7 mouse cellular contexts compared by ENCODE assay signal in the genomic region with DNA sequence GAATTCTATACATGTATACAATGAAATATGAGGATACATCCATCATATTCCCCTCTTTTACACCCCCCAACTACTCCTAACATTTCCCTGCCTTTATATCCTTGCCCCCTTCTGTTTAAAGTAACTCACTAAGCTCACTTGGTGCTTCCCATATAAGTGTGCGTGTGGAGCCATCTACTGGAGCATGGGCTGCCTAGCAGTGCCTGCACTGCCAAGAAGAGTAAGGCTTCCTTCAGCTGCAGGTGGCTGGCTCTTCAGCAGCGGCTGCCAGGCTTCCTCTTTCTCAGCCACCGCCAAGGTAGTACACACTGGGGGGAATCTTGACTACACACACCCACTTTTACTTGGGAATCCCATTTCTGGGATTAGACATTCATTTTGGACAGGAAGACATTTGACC. TPM values are rescaled to one million over a fixed set of nuclear protein-coding genes. Genes with fewer than 3 reads are reported as not detected.
DNase-seq lines count a peak whose midpoint lies in the region; ATAC-seq lines count a peak whose summit lies in the region.

No protein-coding gene starts in this region.

- H3K4me2 ChIP-seq in hindbrain, embryonic 16.5 days (ENCODE audit: low read length), result no peak overlapping the region

- no peaks in the 10 kb centered on the region for H3K36me3 ChIP-seq in hindbrain, embryonic 16.5 days (ENCODE audit: control insufficient read depth, insufficient read depth, low read length)

- no peak overlapping the region for H3K4me3 ChIP-seq in hindbrain, embryonic 16.5 days (ENCODE audit: low read length)

- intact Hi-C loops in left cerebral cortex, postnatal 10 days (cut with DNase I), result loop anchor here (5.0 kb wide), 1 partner anchor 1889 kb away; no protein-coding TSS in a partner anchor

- ATAC-seq in hindbrain, embryonic 16.5 days, result peak; percentile 91
- ATAC-seq in megakaryocyte-erythroid progenitor cell, adult 5-6 weeks (replicated peaks; ENCODE audit: low FRiP score, low TSS enrichment, poor library complexity, severe bottlenecking), result peak; percentile 97

- H3K9me3 ChIP-seq in hindbrain, embryonic 16.5 days (ENCODE audit: control insufficient read depth, low read length), result no peaks in the 10 kb centered on the region

- H3K27ac ChIP-seq in hindbrain, embryonic 16.5 days (ENCODE audit: low read depth, low read length), result no peak overlapping the region

- H3K4me1 ChIP-seq in hindbrain, embryonic 16.5 days (ENCODE audit: control insufficient read depth, insufficient read depth, low read depth, low read length), result peaks cover 10% of the 10 kb centered on the region

- DNase-seq in NIH3T3 (ENCODE audit: low read depth), result peak; percentile 89
- DNase-seq in c-Kit-positive CD71-positive TER-119-negative erythroid progenitor cells, embryonic 14.5 days (ENCODE audit: low read depth), result peak; percentile 43
- DNase-seq in frontal cortex, adult 2 months (ENCODE audit: extremely low spot score in 1 of 2, low spot score in 1 of 2), result peak; percentile 60 to 86
- DNase-seq in left cerebral cortex, postnatal 10 days (ENCODE audit: extremely low spot score in 1 of 2, low spot score in 2 of 2), result peak; percentile 73 to 74
- DNase-seq in right cerebral cortex, postnatal 4 days, result peak; percentile 68

- no peaks in the 10 kb centered on the region for H3K27me3 ChIP-seq in hindbrain, embryonic 16.5 days (replicated peaks; ENCODE audit: control insufficient read depth, insufficient read depth, low read length)

- H3K9ac ChIP-seq in hindbrain, embryonic 16.5 days (ENCODE audit: low read depth, low read length), result no peak overlapping the region

- WGBS in hindbrain, embryonic 16.5 days, result 2% methylated on average over 3 of the region's 3 CpGs

RNA-seq across cellular contexts. Expression of gene Asb4, which starts 18.2 kb away (rescaled TPM):
- 0.29 and 0.40 TPM in 2 replicates for polyA plus RNA-seq in frontal cortex, adult 2 months (2012; rRNA removed)
- polyA plus RNA-seq in hindbrain, embryonic 16.5 days (2015; fragmentation: Nextera tagmentation; extraction: Ambion mirVana), result 15.4 and 16.9 TPM in 2 replicates
- 1 to 10 TPM; 1.1 to 1.2 TPM for total RNA-seq in left cerebral cortex, postnatal 10 days (2021)
- total RNA-seq in megakaryocyte-erythroid progenitor cell, adult 5-6 weeks (2014; fragmentation: Nextera tagmentation), result not detected in 2 replicates
- total RNA-seq in megakaryocyte-erythroid progenitor cell, adult 5-6 weeks (2017), result not detected in 2 replicates
